Mouse (Mus musculus) thymus, postnatal 0 days (tissue): Measurements from ENCODE around the gene Abcf3. TPM values are rescaled to one million over a fixed set of nuclear protein-coding genes. Genes with fewer than 3 reads are reported as not detected.

Experiments used
- DNase-seq: peaks from one replicate; pipeline ENCODE4 v3.0.0-alpha.2; 2015; ENCODE audit warnings: low spot score
- polyA plus RNA-seq: library from polyadenylated mRNA; unstranded; fragments of >200 nt; fragmentation: Nextera tagmentation; extraction: Ambion mirVana; gene quantifications from 2 replicates; pipeline ENCODE4 v1.2.1, GENCODE M21; 2015

Gene Abcf3
- 50.8 and 63.7 TPM in 2 replicates for polyA plus RNA-seq

GRCm38 (mm10) chr16:20548096-20548948 lies at the start of gene Abcf3:
TSS of gene Abcf3 (plus strand) at chr16:20548577.
- DNase-seq = peak; percentile 100

DNA sequence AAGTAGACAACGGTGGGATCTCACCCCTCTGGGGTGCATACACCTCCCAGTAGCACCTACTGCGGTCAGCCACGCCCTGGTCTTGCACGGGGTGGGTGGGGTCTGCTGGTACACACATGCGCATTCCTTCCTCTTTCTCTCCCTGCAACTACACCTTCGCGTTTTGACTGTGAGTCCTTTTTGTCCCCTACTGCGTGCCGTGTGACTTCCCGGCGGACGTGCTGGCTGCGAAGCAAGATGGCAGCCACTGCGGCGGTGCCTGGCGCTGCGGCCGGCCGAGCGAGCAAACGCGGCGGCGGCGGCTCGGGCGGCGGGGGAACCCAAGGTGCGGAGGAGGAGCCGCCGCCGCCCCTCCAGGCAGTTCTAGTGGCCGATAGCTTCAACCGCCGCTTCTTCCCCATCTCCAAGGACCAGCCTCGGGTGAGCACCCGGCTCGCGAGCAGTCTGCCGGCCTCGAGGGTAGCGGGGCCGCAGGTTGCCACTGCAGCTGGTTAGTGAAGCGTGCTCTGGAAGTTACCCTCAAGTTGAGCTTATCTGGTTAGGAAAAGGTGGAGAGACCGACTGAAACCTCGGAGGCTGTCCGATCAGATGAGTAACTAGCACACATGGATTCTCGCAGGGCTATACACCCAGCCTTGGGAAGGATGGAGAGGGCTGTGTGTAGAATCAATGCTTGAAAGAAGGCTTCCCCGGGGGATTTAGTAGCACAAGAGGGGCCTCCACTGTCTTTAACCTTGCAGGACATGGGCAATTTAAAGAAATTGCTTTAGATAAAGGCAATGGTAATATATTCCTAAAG lies 49.5 kb upstream of the Abcf3 start, which contains the start of gene Eif2b5:
Eif2b5 (plus strand) TSS at position 141 of the 799 bp plus-strand sequence.
- DNase-seq = peak; percentile 93

DNA sequence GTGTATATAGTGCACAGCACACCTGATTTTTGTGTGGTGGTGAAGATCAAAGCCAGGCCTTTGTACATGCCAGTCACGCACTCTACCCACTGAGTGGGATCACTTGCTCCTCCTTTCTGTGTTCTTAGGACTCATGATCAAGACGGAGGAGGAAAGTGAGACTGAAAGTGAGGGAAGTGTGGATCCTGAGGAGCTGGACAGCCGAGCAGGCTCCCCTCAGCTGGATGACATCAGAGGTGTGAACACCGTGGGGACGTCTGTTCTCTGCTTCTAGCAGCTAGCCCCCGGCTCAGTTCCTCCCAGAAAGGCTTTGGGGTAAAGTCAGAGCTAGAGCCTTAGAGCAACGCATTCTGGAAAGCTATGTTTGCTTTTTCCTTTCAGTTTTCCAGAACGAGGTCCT lies 42.4 kb upstream of the Abcf3 start:
- DNase-seq = no peak

GRCm38 (mm10) chr16:20509349-20509748 lies 39.0 kb upstream of the Abcf3 start:
- DNase-seq = no peak

GRCm38 (mm10) chr16:20511277-20511847 lies 37.0 kb upstream of the Abcf3 start:
- no peak for DNase-seq

DNA sequence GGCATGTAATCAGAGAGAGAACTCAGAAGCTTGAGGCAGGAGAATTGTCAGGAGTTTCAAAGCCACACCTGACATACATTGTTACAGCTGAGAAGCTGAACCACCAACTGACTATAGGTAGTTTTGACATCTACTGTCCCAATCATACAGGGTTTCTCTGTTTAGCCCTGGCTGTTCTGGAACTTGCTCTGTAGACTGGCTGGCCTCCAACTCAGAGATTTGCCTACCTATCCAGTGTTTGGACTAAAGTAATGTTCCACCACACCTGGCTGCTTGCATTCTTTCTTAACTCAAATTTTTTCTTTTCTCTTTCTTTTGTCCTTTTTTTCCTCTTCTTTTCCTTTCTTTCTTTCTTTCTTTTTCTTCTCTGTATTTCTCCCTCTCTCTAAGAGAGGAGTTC lies 32.3 kb upstream of the Abcf3 start:
- DNase-seq = no peak

DNA sequence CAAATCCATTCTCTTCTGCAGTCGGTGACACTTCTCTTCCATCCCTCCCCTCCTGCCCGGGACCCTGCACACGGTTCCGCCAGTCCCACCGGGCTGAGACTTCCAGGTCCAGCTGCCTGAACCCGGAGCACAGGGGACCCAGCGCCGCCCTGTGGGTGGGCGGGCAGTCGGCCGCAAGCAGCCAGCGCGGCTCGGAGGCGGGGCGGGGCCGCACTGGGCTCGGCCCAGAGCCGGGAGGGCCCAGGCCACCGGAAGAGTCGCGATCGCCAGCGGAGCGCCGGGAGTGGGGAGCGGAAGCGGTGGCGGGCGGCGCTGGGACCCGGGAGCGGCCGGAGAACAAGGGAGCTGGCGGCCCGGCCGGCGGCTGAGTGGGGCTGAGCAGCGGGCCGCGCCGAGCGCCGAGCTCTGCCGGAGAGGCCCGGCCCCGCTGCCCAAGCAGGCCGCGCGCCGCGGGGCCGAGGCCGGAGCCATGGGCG lies 31.6 kb upstream of the Abcf3 start, which contains the start of gene Dvl3:
Dvl3 (plus strand) TSS at position 257 of the 476 bp plus-strand sequence.
- DNase-seq = peak; percentile 58

- peak; percentile 35 for DNase-seq
These were observed 31.2 kb upstream of the Abcf3 start for GRCm38 (mm10) chr16:20517216-20517615.

DNA sequence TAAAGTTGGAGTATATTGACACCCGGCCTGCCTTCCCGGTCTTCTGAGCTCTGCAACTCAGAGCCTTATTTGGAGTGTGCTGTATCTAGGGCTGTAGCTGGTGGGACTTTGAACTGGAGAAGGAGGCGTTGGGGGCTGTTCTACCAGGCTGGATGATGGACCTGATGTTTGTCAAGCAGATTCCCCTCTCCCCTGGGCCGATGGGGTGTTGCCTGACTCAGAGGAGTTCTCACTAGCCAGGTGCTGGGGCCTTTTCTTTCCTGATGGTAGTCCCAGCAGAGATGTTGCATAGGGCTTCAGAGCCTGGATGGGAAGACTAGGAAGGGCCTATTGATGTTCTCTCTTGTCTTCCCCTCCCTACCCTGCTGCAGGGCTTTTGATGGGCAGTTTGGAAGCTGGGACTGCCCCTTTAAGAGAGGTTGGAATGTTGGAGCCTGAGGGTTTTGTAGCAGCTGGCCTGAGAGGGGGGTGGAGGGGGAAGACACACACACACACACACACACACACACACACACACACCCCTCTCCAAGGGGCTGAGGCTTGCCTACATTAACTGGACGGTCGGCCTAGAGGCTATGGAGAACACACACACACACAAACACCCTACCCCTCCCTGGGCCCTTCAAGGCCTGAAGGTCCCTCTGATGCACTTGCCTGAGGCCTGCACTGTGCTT lies 30.5 kb upstream of the Abcf3 start:
- DNase-seq = no peak

DNA sequence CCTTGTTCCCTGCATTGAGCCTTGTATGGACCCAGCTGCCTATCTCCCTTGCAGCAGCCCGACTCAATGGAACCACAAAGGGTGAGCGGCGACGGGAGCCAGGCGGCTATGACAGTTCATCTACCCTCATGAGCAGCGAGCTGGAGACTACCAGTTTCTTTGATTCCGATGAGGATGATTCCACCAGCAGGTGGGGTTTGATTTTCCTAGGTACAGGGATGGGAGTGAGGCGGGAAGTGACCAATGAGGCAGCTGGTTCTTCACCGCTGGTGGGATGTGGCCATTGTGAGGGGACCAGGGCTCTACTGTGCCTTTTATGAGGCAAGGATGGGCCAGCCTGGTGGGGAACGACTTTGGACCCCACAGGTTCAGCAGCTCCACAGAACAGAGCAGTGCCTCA lies 24.5 kb upstream of the Abcf3 start:
- no peak for DNase-seq

DNA sequence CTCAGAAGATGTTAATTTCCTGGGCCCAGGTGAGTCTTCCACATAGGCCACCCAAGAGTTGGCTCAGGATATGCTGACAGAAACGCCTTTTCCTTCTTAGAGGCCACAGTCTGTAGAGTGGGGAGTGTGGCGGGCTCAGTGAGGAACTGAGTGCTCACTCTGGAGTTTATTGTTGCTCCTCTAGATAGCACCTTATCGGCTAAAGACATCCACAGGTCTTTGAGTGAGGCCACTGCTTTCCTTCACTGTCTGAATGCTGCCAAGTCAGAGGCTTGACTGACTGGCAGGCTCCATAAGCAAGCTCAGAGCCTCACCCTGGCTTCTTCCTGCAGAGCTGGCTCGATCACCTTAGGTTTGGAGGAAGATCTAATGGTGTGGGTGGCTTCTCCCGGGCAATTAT lies 19.6 kb upstream of the Abcf3 start:
- no peak for DNase-seq

DNA sequence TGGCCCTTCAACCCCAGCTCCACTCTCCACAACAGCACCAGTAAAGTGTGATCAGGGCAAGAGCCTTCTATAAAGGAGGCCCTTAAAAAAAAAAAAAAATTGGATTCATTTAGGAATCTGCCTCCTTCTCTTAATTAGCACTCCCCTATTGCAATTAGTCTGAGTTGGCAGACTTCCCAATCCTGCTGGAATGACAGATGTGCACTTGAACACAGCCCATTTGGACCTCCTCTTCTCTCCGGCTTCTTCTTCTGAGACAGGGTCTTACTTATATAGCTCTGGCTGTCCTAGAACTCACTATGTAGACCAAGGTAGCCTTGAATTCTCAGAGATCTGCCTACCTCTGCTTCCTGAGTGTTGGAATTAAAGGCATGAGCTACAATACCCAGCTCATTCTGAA lies 19.0 kb upstream of the Abcf3 start:
- DNase-seq = no peak

DNA sequence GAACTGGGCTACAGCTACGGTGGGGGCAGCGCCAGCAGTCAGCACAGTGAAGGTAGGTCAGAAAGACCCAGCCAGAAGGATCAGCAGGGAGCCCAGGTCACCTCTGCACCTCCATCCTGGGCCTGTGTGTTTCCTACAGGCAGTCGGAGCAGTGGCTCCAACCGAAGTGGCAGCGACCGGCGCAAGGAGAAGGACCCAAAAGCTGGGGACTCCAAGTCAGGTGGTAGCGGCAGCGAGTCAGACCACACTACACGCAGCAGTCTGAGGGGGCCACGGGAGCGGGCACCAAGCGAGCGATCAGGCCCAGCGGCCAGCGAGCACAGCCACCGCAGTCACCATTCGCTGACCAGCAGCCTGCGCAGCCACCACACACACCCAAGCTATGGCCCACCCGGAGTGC lies 17.4 kb upstream of the Abcf3 start:
- DNase-seq = no peak

DNA sequence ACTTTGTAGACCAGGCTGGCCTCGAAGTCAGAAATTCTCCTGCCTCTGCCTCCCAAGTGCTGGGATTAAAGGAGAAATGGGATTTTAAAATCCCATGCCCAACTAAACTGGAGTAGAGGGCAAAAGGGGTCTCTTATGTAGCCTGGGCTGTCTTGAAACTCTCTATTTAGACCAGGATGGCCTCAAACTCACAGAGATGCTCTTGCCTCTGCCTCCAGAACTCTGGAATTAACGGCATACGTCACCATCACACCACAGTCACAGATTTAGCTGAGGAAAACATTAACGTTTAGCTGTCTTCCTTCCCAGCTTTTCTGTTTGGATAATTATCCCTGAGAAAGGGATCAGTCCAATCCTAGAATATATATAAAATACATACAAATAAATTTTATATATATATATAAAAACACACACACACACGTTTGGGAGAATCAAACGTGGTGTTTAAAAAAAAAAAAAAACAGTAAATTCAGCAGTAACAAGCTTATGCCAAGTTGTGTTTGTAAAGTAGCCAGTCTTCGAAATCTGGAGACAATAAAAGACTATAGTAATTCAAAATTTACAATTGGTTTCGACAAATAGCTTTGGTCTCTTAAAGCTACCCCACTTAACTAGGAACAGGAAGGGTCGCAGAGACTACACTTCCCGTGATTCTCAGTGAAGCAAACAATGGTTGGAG lies 13.6 kb upstream of the Abcf3 start:
- no peak for DNase-seq

DNA sequence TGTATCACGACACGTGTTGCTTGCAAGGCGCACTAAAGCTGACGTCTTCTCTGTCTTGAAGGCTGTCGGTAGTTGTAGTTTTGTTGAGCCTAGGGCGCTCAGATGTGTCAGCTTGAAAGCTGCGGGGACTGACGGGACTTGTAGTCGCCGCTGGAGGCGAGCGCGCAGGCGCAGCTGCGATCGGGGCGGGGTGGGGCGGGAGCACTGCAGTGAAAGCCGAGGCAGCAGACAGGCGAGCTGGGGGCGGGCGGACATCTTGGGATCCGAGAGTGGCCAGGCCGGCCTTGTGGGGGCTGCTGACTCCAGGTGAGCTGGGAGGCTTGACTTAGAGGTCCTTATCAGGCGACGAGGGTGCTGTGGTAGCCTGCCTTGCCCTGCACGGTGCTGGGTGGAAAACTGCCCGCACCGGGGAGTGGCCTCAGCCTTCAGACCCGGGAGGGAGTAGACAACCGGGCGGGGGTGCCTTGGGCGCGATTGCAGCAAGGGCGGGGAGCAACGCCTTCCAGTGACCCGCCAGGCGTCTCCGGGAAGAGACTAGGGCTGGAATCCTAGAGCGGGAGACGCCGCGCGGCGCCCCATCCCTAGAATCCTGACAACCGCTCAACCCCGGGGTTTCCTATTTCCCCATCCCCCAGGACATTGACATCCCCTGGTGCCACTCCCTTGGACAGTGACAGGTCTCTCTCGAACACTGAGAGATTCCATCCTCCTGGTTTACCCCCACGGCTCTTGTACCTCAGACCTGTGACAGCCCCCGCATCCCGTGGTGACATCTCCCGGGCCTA lies 12.9 kb upstream of the Abcf3 start, which contains the start of gene Ap2m1:
Ap2m1 (plus strand) TSS at position 183 of the 785 bp plus-strand sequence.
- DNase-seq = peak; percentile 98

DNA sequence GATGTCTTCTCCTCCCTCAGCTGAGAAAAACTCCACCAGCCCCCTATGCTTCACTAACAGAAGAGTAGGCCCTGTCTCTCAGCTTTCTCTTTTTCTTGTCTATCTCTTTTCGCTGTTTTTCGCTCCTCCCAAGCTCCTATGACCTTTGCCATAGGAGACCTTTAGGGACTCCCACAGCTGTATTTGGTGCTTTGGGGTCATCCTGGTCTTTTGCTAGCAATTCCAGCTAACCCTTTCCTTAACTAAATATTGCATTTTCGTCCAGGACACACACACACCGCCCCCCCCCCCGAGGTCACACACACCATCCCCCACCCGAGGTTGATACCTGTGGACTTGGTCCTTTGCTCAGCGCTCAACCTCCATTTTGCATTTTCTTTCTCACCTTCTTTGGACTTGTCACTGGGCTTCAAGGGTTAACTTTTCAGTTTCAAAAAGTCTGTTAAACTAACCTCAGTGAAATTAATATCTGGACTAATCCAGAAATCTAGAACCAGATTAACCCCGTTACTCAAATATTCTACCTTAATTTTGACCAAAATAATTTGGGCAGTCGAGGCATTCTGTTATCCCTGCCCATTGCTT lies 12.2 kb upstream of the Abcf3 start:
- no peak for DNase-seq

DNA sequence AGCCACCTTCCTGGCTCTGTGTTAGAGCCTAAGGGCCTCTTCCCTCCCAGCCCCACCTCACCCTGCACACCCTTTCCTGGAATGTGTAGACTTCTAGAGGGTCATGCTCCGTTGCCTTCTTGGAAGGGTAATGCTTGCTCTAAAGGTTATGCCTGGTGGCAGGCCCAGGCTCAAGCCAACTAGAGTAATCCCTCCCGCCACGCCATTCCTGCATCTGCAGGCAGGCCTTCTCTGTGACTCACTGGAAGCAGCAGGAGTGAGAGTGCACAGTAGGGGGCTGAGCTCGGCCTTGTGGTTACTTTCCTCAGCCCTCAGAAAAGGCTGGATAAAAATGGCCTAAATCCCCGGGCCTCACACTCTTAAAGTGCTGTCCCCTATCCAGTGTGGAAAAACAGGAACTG lies 11.3 kb upstream of the Abcf3 start:
- DNase-seq = no peak

DNA sequence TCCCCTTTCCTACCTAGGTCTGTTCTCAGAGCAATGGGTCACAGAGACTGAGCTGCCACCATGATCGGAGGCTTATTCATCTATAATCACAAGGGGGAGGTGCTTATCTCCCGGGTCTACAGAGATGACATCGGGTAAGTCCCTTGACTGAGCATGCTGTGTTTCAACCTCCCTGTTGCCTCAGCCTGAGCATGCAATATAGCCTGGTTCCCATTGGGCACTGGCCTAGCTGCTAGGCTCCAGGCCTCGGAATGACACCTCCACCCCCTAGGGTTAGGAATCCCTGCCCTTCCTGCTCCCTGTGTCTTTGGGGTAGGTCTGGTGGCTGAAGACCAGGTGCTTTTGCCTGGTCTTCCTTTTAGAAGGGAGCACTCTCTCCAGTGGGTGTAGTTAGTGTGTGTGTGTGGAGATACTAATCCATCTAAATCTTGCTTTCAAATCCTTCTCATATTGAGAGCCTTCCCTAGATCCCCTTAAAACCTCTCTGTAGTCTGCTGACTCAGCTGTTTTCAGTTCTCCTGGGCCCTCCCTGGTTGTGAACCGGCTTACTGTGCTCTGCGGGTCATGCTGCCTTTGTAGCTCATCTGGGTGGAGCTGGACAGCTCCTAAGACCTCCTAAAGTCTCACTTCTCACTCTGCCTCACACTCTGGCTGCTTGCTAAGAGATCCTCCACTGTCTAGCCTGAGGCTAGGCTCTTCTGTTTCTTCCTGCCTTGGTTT lies 10.6 kb upstream of the Abcf3 start:
- DNase-seq = no peak

DNA sequence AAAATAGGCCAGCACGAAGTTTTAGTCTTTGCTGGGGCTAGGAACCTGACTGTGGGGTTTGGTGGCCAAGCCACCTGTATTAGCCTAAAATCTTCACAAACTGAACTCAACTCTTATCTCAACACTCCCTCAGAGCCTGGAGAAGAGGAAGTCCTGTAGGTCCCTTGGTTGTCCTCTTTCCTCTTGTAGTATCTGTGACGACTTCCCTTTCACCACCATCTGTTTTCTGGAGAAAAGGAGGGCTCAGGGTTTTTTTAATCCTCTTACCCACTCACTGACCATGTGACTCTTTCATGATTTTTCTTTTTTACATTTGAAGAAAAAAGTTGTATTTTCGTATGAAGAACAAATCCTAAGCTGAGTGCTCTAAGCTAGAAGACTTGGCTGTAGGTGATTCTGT lies 8.7 kb upstream of the Abcf3 start:
- no peak for DNase-seq
